ENCODE assay signal across 8 mouse cellular contexts in the genomic region with DNA sequence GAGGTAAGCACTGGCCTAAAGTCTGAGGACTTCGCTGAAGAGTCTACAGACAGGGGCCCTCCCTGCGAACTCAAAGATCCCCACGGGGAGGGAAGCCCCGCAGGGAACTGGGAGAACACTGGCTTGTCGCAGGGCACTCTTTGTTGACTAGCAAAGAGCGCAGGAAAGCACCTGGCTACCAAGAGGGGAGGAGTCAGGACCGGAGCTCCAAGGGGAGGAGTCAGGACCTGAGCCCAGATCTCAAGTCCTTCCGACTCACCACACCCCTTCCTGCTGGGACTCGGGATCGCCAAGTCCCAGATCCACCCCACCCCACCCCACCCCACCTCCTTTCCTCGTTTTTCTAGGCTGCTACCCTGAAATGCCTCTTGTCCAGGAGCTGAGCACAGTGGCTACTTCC. TPM values are rescaled to one million over a fixed set of nuclear protein-coding genes. Genes with fewer than 3 reads are reported as not detected.
A peak's percentile ranks its signal among the peaks of the same experiment; 100 is the strongest.
DNase-seq lines count a peak whose midpoint lies in the region; ATAC-seq and TF ChIP-seq lines count a peak whose summit lies in the region.

No protein-coding gene starts in this region.

- no peaks in the 10 kb centered on the region for H3K79me2 ChIP-seq in CH12.LX (replicated peaks; ENCODE audit: control insufficient read depth, extremely low read depth, insufficient read depth, poor library complexity, severe bottlenecking)

- in situ Hi-C loops in CH12.LX (cut with MboI; ENCODE audit: low pct_ligation_motif_present, low pct_unique_long_range_greater_than_20kb, low sequenced_read_pairs): no loop called here

- H3K27ac ChIP-seq in CH12.LX (ENCODE audit: insufficient read depth, low read depth): no peak overlapping the region
- H3K27ac ChIP-seq in midbrain, embryonic 11.5 days (ENCODE audit: low read depth, low read length): no peak overlapping the region

- H3K27me3 ChIP-seq in CH12.LX (replicated peaks): peaks cover 93% of the 10 kb centered on the region
- no peaks in the 10 kb centered on the region for H3K27me3 ChIP-seq in midbrain, embryonic 11.5 days (ENCODE audit: control insufficient read depth, insufficient read depth, low read length)

- no peak overlapping the region for H3K4me3 ChIP-seq in CH12.LX (replicated peaks in 1 of 3; ENCODE audit: low read depth in 2 of 3, low read length in 2 of 3, poor library complexity in 1 of 3)
- H3K4me3 ChIP-seq in midbrain, embryonic 11.5 days (ENCODE audit: low read depth, low read length): no peak overlapping the region

- H3K36me3 ChIP-seq in CH12.LX (replicated peaks in 1 of 2; ENCODE audit: control insufficient read depth in 1 of 2, insufficient read depth in 1 of 2, low read length in 1 of 2): no peaks in the 10 kb centered on the region
- H3K36me3 ChIP-seq in midbrain, embryonic 11.5 days (ENCODE audit: control insufficient read depth, insufficient read depth, low read length): no peaks in the 10 kb centered on the region

- no peaks in the 10 kb centered on the region for H3K9me3 ChIP-seq in CH12.LX (replicated peaks; ENCODE audit: low read length)
- H3K9me3 ChIP-seq in midbrain, embryonic 11.5 days (ENCODE audit: control insufficient read depth, low read length): no peaks in the 10 kb centered on the region

- no peak for TF ChIP-seq RAD21 in CH12.LX (IDR thresholded peaks at IDR 0.05; ENCODE audit: low read depth, low read length)

- no peak for TF ChIP-seq EP300 in CH12.LX (IDR thresholded peaks at IDR 0.05; ENCODE audit: low read length)

- peaks cover 5 to 17% of the 10 kb centered on the region in 2 experiments; a peak in 2 of 4 replicates for H3K4me1 ChIP-seq in CH12.LX (ENCODE audit: control insufficient read depth in 1 of 2, insufficient read depth in 2 of 2)
- H3K4me1 ChIP-seq in midbrain, embryonic 11.5 days (ENCODE audit: control insufficient read depth, insufficient read depth, low read length): peaks cover 10% of the 10 kb centered on the region

- no peak for TF ChIP-seq POLR2A in CH12.LX (IDR thresholded peaks at IDR 0.05; ENCODE audit: low read depth, low read length)

- 0 out of 2 replicates have a peak, but pooled peaks have one; percentile 10 for ATAC-seq in midbrain, embryonic 11.5 days (ENCODE audit: low FRiP score)

- no peak overlapping the region for H3K9ac ChIP-seq in CH12.LX (ENCODE audit: insufficient read depth, low read depth)
- no peak overlapping the region for H3K9ac ChIP-seq in midbrain, embryonic 11.5 days (ENCODE audit: low read length)

- no peak for TF ChIP-seq CTCF in CH12.LX (conservative IDR thresholded peaks at IDR 0.05 in 1 of 2, IDR thresholded peaks at IDR 0.05 in 1 of 2; ENCODE audit: low read depth in 2 of 2, low read length in 2 of 2)

- H3K4me2 ChIP-seq in CH12.LX (ENCODE audit: insufficient read depth, low read depth, poor library complexity, severe bottlenecking): peak overlapping the region; percentile 72
- H3K4me2 ChIP-seq in midbrain, embryonic 11.5 days: peak overlapping the region; percentile 33

- intact Hi-C loops in heart, postnatal 14 days (cut with DNase I): no loop called here

- no peak for DNase-seq in CH12.LX (ENCODE audit: extremely low read depth)
- peak; percentile 65 for DNase-seq in embryo, embryonic 11 days
- DNase-seq in heart, postnatal 14 days: peak; percentile 21 to 36
- peak; percentile 86 for DNase-seq in large intestine, adult 2 months (ENCODE audit: low read depth, low spot score)
- no peak for DNase-seq in midbrain, embryonic 11.5 days (ENCODE audit: low spot score, missing footprints)
- no peak for DNase-seq in thymus, postnatal 4 days
- DNase-seq in adrenal gland, adult (ENCODE audit: inconsistent age in 2 of 2, low spot score in 1 of 2): no peak
- no peak for DNase-seq in ovary, adult 18-20 months (ENCODE audit: low spot score)

- dilution Hi-C loops in CH12.LX (cut with MboI; ENCODE audit: extremely low pct_ligation_motif_present, extremely low pct_unique_long_range_greater_than_20kb, low sequenced_read_pairs): no loop called here

- WGBS in large intestine, adult 2 months: 5% methylated on average over 11 of the region's 11 CpGs
- WGBS in midbrain, embryonic 11.5 days: under 1% methylated on average over 11 of the region's 11 CpGs

TF ChIP-seq in CH12.LX, 34 proteins besides CTCF, POLR2A, EP300 and RAD21:
- TF ChIP-seq IRF4 (IDR thresholded peaks at IDR 0.05; ENCODE audit: low read depth, low read length): 0 out of 2 replicates have a peak, but pooled peaks have one; percentile 11
- no peak for TF ChIP-seq JUND (conservative IDR thresholded peaks at IDR 0.05; ENCODE audit: low read depth, low read length)
- TF ChIP-seq ZC3H11A (IDR thresholded peaks at IDR 0.05; ENCODE audit: low read depth, low read length): no peak
- TF ChIP-seq HCFC1 (IDR thresholded peaks at IDR 0.05; ENCODE audit: low read depth, low read length): no peak
- no peak for TF ChIP-seq ZNF384 (IDR thresholded peaks at IDR 0.05; ENCODE audit: low read depth, low read length)
- TF ChIP-seq RCOR1 (conservative IDR thresholded peaks at IDR 0.05; ENCODE audit: low read depth, low read length): no peak
- no peak for TF ChIP-seq ZKSCAN1 (IDR thresholded peaks at IDR 0.05; ENCODE audit: borderline replicate concordance, low read depth, low read length)

RNA-seq across cellular contexts. Expression of a gene that starts 19.2 kb away (rescaled TPM):
- total RNA-seq in CH12.LX (2012; rRNA removed) (not detected in 2 replicates), CH12.LX (2014; rRNA removed) (not detected in 2 replicates)
- not detected in 2 replicates for polyA plus RNA-seq in CH12.LX (2012; ENCODE audit: insufficient read length, low read depth)
- total RNA-seq in heart, postnatal 14 days (2021): 1 to 10 TPM; 2.7 to 3.5 TPM
- 4.7 and 5.9 TPM in 2 replicates for polyA plus RNA-seq in large intestine, adult 2 months (2012; rRNA removed)
- polyA plus RNA-seq in midbrain, embryonic 11.5 days (2014; fragmentation: Nextera tagmentation; extraction: Ambion mirVana): 1.9 and 2.5 TPM in 2 replicates

Comparison
In these comparisons a context has a peak if more than half of its experiments do, and no peak if none do; other contexts are left out.
1. DNase-seq: peak in embryo, embryonic 11 days (single experiment), heart, postnatal 14 days (2 of 2) and large intestine, adult 2 months (single experiment); none in CH12.LX (single experiment), midbrain, embryonic 11.5 days (single experiment), thymus, postnatal 4 days (single experiment), adrenal gland, adult (0 of 2) and ovary, adult 18-20 months (single experiment).